Mouse (Mus musculus) CH12.LX (cell line): ENCODE results near the gene Racgap1.

Experiments used
- CTCF ChIP-seq, 2 experiments: IDR thresholded peaks in 1 of 2; conservative IDR thresholded peaks in 1 of 2; 2 replicates each; pipeline ENCODE4 v1.5.1; 2011 to 2012; ENCODE audit warnings: low read depth in 2 of 2, low read length in 2 of 2, improper control_type of control experiment in 1 of 2, inconsistent platforms in 1 of 2, mild to moderate bottlenecking in 1 of 2, moderate library complexity in 1 of 2
- MAFK ChIP-seq: IDR thresholded peaks from 2 replicates; pipeline ENCODE4 v1.6.1; 2011; ENCODE audit warnings: low read length, improper control_type of control experiment; ENCODE audit not compliant: insufficient replicate concordance

GRCm38 (mm10) chr15:99585741-99586140 is 65.7 kb downstream of the Racgap1 start:
- TF ChIP-seq MAFK: no peak
- TF ChIP-seq CTCF (conservative IDR thresholded peaks at IDR 0.05 in 1 of 2, IDR thresholded peaks at IDR 0.05 in 1 of 2; ENCODE audit: low read depth in 2 of 2, low read length in 2 of 2): no peak
